Mouse (Mus musculus): ENCODE results near the gene Slc25a13. TPM values are rescaled to one million over a fixed set of nuclear protein-coding genes. Genes with fewer than 3 reads are reported as not detected.

Slc25a13 gene
- polyA plus RNA-seq, 1 experiment from 2014 or later: 5.4 TPM

DNA sequence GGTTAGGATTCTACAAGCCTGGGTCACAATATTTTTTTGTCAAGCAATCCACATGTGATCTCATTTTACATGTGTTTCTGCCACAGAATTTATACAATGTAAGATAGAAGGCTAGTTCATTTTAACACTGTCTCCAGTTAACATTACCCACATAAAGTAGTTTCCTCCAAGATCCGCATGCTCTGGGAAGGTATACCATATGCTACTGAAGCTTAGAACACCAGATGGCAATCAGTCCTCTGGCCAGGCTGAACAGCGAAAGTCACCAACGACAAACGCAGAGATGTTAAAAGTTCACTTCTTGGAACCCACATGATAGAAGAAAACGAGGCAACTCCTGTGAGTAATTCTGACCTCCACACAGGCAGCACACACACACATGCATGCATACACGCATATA is 225.7 kb downstream of the Slc25a13 start:
- ATAC-seq (ENCODE audit: low read depth): no peak
- WGBS: 61% methylated on average over 6 of the region's 6 CpGs
- Histone ChIP-seq H3K27ac (ENCODE audit: low read depth, low read length) (no peak overlapping the region), H3K9ac (replicated peaks; ENCODE audit: low read depth, low read length) (no peak overlapping the region), H3K4me1 (ENCODE audit: control insufficient read depth, insufficient read depth, low read length) (no peaks in the 10 kb centered on the region), H3K27me3 (ENCODE audit: control insufficient read depth, insufficient read depth, low read length) (no peaks in the 10 kb centered on the region), H3K36me3 (ENCODE audit: control insufficient read depth, insufficient read depth, low read length) (no peaks in the 10 kb centered on the region), H3K4me2 (ENCODE audit: low read depth, low read length) (no peak overlapping the region), H3K9me3 (ENCODE audit: control insufficient read depth, low read length) (no peaks in the 10 kb centered on the region), H3K4me3 (ENCODE audit: low read depth, low read length) (no peak overlapping the region)
